Mouse (Mus musculus) monocyte, adult 2 months (primary cell): ENCODE measurements around the gene Atic.

Experiments
- DNase-seq, 2 experiments: peaks; one replicate each; pipeline ENCODE4 v3.0.0; 2022; ENCODE audit warnings: low spot score in 2 of 2, low read depth in 1 of 2

The Atic gene

GRCm38 (mm10) chr1:71556688-71557612 is at the start of gene Atic:
Atic (plus strand) TSS chr1:71557150.
- peak; percentile 83 to 87 for DNase-seq

- no peak for DNase-seq
Observed at GRCm38 (mm10) chr1:71507251-71507650, 49.7 kb upstream of the Atic start.

GRCm38 (mm10) chr1:71515041-71515440 is 41.9 kb upstream of the Atic start:
- no peak for DNase-seq

- no peak for DNase-seq
Observed at GRCm38 (mm10) chr1:71528808-71529648, 27.9 kb upstream of the Atic start.

- no peak for DNase-seq
Observed at GRCm38 (mm10) chr1:71530779-71531178, 26.2 kb upstream of the Atic start.

GRCm38 (mm10) chr1:71531653-71532052 is 25.3 kb upstream of the Atic start:
- no peak for DNase-seq

- no peak for DNase-seq
Observed at GRCm38 (mm10) chr1:71539641-71540040, 17.3 kb upstream of the Atic start.

GRCm38 (mm10) chr1:71540437-71540836 is 16.5 kb upstream of the Atic start:
- DNase-seq: no peak

GRCm38 (mm10) chr1:71550626-71551195 is 6.2 kb upstream of the Atic start:
- no peak for DNase-seq

- DNase-seq: no peak
Observed at GRCm38 (mm10) chr1:71560626-71561025, 3.7 kb downstream of the Atic start.

- DNase-seq: no peak
Observed at GRCm38 (mm10) chr1:71564291-71564690, 7.3 kb downstream of the Atic start.

- no peak for DNase-seq
Observed at GRCm38 (mm10) chr1:71567884-71568605, 11.1 kb downstream of the Atic start.

GRCm38 (mm10) chr1:71570116-71570515 is 13.2 kb downstream of the Atic start:
- DNase-seq: no peak

- DNase-seq: no peak
Observed at GRCm38 (mm10) chr1:71575987-71576386, 19.0 kb downstream of the Atic start.

GRCm38 (mm10) chr1:71576837-71577236 is 19.9 kb downstream of the Atic start:
- DNase-seq: no peak

- DNase-seq: no peak
Observed at GRCm38 (mm10) chr1:71579526-71579925, 22.6 kb downstream of the Atic start.

GRCm38 (mm10) chr1:71580408-71580807 is 23.5 kb downstream of the Atic start:
- DNase-seq: no peak

GRCm38 (mm10) chr1:71583302-71583701 is 26.4 kb downstream of the Atic start:
- no peak for DNase-seq

- DNase-seq: no peak
Observed at GRCm38 (mm10) chr1:71583900-71584299, 26.9 kb downstream of the Atic start.

GRCm38 (mm10) chr1:71586658-71587057 is 29.7 kb downstream of the Atic start:
- no peak for DNase-seq

GRCm38 (mm10) chr1:71590038-71590437 is 33.1 kb downstream of the Atic start:
- no peak for DNase-seq
